Mouse (Mus musculus) adrenal gland, postnatal 25 days (tissue): ENCODE data around the gene Zcchc7. TPM values are rescaled to one million over a fixed set of nuclear protein-coding genes. Genes with fewer than 3 reads are reported as not detected.

Experiments
- DNase-seq: peaks from one replicate; pipeline ENCODE4 v3.0.0; 2021; ENCODE audit warnings: mixed read lengths
- microRNA-seq, 2 experiments: library from miRNA; unstranded; fragments of <30 nt; microRNA quantifications; one replicate each; pipeline ENCODE4 v1.2.0; 2021
- total RNA-seq: library from RNA; stranded (reverse); gene quantifications from 2 replicates; pipeline ENCODE4 v1.2.3, GENCODE M21; 2021

Zcchc7 gene
- total RNA-seq, 1 experiment from 2014 or later: 61.2 TPM

DNA sequence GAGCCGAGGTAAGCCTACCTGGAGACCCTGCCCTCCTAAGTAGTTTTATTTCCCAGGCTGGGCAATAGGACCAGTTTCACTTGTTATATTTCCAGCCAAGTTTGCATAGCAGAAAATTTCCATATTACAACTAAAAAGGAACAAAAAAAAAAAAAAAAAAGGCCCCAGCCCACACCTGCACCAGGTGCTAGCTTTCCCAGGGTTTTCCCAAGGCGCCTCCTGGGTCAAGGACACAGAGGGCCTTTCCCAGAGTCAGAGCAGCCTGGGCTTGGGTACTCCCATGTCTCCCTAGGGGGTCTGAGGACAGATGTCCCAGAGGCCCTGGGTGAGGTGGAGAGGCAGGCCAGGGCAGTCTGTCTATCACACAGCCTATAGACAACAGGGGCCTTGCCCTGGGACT is 209.5 kb downstream of the Zcchc7 start:
- no peak for DNase-seq

DNA sequence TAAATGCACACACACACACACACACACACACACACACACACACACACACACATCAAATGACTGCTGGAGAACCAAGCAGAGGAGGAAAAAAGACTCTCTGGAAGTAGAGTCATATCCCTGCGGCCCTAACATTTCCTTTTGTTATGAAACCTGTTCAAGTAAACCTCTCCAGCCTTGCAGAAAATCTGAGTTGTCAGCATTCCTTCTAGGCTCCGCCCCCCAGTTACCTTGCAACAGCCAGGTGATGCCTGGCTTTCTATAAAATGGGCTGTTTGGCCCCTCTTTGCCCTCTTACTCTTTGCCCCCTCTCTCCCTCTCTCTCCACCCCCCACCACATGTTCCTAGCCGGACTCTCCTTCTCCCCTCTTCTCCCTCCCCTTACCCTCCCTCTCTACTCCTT is 210.1 kb downstream of the Zcchc7 start:
- no peak for DNase-seq

DNA sequence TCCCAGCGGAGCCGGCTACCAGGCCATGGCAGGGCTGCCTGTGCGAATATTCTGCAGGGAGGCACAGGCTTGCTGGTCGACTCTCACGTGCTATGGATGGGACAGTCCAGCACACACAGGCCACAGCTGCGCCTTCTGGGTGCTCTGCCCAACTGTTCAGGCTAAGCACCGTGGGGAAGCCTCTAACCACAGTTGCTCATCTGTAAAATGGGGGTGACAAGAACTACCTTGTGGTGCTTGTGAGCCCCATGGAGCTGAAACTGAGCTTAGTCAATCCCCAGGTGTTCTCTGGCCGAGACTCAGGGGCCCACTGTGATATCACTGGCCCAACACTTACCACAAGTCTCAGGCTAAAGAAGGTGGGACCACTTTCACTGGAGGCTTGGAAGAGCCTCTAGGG is 211.7 kb downstream of the Zcchc7 start:
- DNase-seq: no peak

DNA sequence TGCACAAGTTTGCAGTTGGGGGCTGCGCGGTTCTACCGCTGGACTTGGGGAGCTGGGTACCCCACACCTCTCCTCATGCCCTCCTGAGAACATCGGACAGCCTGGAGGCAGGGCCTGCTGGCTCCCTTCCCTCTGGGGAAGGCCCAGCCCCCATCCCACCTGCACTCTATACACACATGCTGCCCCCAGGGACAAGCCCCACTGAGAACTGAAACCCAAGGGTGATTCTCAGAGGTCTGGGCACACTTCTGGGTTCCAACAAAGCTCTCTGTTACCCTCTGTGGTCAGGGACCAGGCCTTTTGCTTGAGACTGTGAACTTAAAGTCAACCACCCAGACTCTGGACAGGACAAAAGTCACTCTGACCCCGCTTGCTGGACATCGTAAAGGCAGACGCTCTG is 214.4 kb downstream of the Zcchc7 start:
- no peak for DNase-seq

DNA sequence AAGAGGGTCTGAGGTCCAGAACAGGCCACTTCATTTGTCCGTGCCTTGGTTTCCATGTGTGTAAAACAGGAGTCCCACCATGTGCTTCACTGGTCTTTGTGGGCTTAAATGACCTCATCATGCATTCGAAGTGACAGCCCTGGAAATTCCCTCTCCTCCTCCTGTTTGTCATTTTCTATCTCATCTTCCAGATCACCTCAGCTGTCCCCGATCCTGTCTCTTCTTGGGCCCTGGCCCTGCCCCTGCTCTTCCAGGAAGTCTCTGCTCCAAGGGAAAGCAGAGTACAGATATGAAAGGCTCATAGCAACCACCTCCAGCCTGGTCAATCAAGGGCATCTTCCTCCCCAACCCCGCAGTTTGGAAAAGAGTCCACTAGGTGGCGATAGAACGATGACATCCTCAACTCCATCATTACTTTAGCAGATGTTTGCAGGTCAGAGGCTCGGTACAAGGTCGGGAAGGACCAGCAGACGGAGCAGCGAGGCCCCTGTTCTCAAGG is 215.0 kb downstream of the Zcchc7 start:
- peak; percentile 60 for DNase-seq

DNA sequence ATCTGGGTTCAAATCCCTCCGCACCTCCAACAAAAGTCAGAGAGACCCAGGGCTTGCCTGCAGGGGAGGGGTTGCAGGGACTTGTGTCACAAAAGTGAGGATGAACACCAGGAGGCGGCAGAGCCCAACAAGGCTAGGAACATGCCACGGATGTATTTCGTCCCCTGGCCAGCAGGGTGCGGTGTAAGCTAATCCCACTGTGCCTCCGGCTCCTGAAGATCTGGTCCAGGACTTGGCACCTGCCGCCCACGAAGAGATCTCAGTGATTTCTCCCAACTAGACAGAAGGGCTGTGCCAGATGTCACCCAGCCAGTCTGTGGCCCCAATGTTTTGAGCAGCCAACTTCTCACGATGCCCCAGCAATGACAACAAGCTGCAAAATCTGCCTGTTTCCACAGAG is 217.8 kb downstream of the Zcchc7 start:
- DNase-seq: peak; percentile 90

DNA sequence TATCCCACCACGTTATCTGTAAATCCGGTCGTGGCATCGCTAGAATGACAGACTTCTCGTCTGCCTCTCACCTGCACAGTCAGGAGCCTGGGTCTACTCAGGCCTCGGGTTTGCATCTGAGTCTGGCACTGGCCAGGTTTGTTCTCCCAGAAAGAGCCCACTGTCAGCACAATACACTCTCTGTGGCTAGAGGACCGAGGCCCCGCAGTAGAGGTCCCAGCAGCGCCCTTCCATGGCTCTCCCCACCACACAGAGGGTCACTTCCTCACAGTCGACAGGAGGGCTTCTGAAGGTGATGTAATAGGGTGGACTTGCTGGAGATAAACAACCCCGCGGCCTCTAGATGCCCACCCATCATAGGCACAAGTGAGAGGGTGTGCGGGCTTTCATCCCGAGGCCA is 218.2 kb downstream of the Zcchc7 start:
- DNase-seq: no peak

DNA sequence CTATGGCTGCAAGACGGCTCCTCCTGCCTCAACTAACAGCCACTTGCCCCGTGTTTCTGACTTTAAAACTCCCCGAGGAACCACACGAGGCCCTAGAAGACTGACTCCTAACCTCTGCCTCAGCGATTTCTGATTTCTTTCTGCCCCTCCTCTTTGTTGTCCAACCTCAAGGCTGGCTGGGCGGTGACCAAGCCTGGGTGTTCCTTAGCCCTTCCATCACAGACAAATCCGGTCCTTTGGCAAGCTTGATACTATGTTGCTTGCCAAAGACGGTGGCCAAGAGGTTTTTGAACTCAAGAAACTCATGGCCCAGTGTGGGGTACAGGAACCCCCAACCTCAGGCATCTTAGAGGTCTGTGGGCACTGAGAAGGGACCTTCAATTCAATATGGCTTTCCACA is 218.7 kb downstream of the Zcchc7 start:
- DNase-seq: no peak

DNA sequence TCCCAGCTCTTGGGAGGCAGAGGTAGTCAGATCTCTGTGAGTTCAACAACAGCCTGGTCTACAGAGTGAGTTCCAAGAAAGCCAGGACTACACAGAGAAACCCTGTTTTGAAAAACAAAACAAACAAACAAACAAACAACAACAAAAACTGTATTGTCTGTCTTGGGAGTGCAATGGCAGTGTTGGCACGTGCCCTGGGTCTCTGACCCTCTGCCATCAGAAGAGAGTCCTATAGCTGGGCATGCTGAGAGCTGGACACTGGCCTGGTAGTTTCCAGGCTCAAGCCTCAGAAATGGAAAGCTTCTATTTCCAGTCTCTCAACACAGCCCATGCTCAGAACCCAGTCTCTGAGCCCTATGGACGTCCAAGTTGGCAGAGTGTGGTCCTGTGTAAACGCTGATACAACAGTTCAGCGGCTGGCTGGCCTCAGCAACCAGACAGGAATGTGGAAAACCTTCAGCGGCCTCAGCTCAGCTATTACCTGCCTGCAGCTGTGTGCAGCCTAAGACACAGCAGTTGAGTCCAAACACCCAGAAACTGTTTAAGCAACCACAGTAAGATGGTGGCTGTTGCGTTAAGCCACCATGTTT is 220.4 kb downstream of the Zcchc7 start:
- DNase-seq: no peak

DNA sequence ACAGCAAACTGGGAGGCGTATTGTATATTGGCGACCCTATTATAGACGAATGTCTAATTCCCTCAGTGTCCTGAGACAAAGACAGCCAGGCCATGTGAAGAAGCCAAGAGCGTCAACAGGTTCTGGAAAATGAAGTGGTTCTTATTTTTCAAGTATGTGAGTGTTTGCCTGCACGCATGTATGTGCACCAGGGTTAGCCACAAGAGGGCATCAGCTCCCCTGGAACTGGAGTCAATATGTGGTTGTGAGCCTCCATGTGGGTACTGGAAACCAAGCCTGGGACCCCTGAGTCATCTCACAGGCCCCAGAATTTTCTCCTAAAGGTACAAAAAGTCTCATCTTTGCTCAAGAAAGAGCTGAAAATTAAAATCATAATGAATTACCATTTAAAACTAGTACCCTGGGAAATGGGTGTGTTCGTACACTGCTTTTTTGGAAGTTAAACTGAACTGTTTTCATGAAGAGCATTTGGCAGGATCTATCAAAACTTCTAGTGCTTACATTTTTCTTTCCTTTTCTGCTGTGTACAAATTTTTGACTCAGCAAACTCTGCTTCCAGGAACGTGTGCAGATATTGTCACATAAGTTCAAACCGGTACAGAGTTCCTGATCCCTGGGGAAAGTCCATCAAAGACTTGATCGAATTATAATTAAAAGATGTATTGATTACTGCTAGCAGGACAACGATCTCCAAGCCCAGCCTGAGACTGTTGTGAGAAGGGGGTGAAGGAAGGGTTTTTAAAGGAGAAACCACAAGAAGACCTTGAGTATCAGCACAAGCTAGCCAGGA is 221.4 kb downstream of the Zcchc7 start:
- no peak for DNase-seq

DNA sequence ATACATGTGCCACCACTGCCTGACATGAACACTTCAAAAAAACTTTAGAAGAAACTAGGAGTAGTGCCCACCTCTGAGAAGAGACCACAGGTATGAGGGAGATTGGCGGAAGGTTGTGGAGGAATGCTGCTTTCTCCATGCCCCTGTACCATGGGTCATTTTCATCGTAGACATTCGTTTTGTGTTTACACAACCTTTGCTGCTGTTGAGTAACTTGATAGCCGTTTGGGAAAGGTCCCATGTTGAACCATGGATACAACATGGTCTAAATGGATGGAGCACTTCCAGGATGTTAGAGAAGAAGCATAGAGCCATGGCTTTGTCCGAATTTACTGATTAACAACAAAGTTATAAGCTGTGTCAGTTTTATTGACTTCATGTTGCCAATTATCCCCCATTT is 222.5 kb downstream of the Zcchc7 start:
- no peak for DNase-seq

DNA sequence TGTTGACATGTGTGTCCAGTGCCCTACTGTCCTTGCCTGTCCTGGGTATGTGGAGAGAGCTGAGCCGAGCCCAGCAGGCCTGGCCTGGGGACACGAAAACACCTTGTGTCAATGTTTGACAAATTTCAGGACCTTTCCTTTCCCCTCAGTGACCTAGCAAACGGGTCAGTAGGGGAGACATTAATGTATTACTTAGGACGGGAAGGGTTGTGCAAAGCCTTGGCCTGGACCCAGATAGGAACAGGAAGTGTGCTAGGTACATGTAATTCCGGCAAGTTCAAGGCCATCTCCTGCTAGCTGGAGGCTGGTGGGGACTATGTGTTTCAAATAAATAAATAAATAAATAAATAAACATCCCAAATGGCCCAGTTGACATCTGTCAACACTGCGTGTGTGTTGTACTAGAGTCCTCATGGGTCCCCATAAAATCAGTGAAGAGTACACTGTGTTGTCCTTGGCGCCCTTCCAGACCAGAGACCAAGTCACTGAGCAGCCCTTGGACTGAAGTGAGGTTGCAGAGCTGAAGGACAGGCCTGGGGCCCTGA is 224.2 kb downstream of the Zcchc7 start:
- DNase-seq: peak; percentile 80

DNA sequence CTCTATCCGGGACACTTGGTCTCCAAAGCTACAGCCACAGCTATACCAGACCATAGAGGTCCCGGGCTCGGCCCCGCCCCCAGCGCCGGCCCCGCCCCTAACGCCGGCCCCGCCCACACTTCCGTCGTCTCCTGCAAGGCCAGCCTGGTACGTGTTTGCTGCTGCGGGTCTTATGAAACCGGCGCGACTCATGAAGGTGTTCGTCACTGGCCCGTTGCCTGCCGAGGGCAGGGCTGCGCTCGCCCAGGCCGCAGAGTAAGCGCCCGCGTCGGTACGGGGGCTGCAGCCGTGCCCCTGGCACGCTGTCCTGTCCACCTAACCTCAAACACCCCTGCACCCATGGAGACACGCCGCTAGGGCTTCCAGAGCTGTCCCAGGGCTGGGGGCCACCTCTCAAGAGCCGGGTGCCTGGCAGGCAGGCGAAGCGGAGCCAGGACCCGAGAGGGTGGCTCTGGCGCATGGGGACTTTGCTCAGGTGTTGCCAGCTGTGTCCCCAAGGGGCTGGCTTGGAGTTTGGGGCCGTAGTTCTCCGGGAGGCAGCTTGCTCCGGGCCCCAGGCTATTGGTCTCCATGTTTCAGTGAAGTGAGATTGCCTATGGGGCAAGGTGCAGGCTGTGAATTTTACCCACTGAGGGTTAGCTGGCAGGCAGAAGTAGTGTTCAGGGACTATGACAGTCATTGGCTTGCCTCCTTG is 225.8 kb downstream of the Zcchc7 start, which contains the start of gene Grhpr:
Gene Grhpr, plus strand, starts transcription at position 116 of the 694 bp plus-strand sequence.
- peak; percentile 92 for DNase-seq

Small RNAs within 50 kb of the gene (microRNA-seq; reads per million reads assigned to microRNA genes)
- 0 reads per million in 2 experiments for gene Gm22639

Other genes starting within 250 kb of the Zcchc7 start
- gene Pax5, start 45.4 kb upstream of the Zcchc7 start, total RNA-seq: 0.48 and 1.4 TPM in 2 replicates
- gene Grhpr, start 225.5 kb downstream of the Zcchc7 start, total RNA-seq: 196 and 217 TPM in 2 replicates